Mouse (Mus musculus) embryonic facial prominence, embryonic 11.5 days (tissue): Measurements from ENCODE around the gene Mthfd1l. TPM values are rescaled to one million over a fixed set of nuclear protein-coding genes. Genes with fewer than 3 reads are reported as not detected.

Experiments
- ATAC-seq: fragments of 200-750 bp; cut with Nextera tagmentation; replicated peaks from 2 replicates; pipeline ENCODE4 v1.8.0; 2017; ENCODE audit warnings: low read depth; ENCODE audit not compliant: insufficient number of reproducible peaks, low FRiP score, low TSS enrichment
- DNase-seq: peaks from one replicate; pipeline ENCODE4 v3.0.0-alpha.2; 2015; ENCODE audit warnings: low spot score
- H3K27ac ChIP-seq: fragments of 300-500 bp; sonication (generic); replicated peaks from 2 replicates; pipeline ENCODE4 v1.5.1; 2014; ENCODE audit warnings: mild to moderate bottlenecking, low read depth, low read length, control low read depth
- H3K27me3 ChIP-seq: fragments of 300-500 bp; sonication (generic); 2 replicates; pipeline ENCODE4 v1.6.1; 2014; ENCODE audit warnings: mild to moderate bottlenecking, low read length, moderate library complexity, mixed read lengths; ENCODE audit not compliant: control insufficient read depth, insufficient read depth
- H3K36me3 ChIP-seq: fragments of 300-500 bp; sonication (generic); replicated peaks from 2 replicates; pipeline ENCODE4 v1.6.1; 2014; ENCODE audit warnings: low read depth, mild to moderate bottlenecking, low read length, moderate library complexity, mixed read lengths; ENCODE audit not compliant: control insufficient read depth, insufficient read depth
- H3K4me1 ChIP-seq: fragments of 300-500 bp; sonication (generic); 2 replicates; pipeline ENCODE4 v1.6.1; 2014; ENCODE audit warnings: low read length, mixed read lengths; ENCODE audit not compliant: control insufficient read depth, insufficient read depth
- H3K4me2 ChIP-seq: fragments of 300-500 bp; sonication (generic); 2 replicates; pipeline ENCODE4 v1.6.1; 2014; ENCODE audit warnings: low read depth, mild to moderate bottlenecking, control low read depth, low read length, moderate library complexity
- H3K4me3 ChIP-seq: fragments of 300-500 bp; sonication (generic); 2 replicates; pipeline ENCODE4 v1.5.1; 2014; ENCODE audit warnings: low read depth, low read length, control low read depth
- H3K9ac ChIP-seq: fragments of 300-500 bp; sonication (generic); replicated peaks from 2 replicates; pipeline ENCODE4 v1.6.1; 2014; ENCODE audit warnings: mild to moderate bottlenecking, control low read depth, low read length
- H3K9me3 ChIP-seq: fragments of 300-500 bp; sonication (generic); replicated peaks from 2 replicates; pipeline ENCODE4 v1.6.1; 2016; ENCODE audit warnings: mild to moderate bottlenecking, low read length, inconsistent platforms, mixed read lengths; ENCODE audit not compliant: control insufficient read depth
- WGBS: fragments of 180-500 bp; shearing (Covaris S2); extraction: QIAGEN DNeasy Blood & Tissue Kit; methylation state at CpG from one replicate; pipeline ENCODE4 v1.1.7; 2014; 5-methylcytosine and 5-hydroxymethylcytosine counted together
- polyA plus RNA-seq: library from polyadenylated mRNA; unstranded; fragments of >200 nt; fragmentation: Nextera tagmentation; extraction: Ambion mirVana; gene quantifications from 2 replicates; pipeline ENCODE4 v1.2.1, GENCODE M21; 2014

The Mthfd1l gene
- polyA plus RNA-seq, 1 experiment from 2014 or later, result 13.6 TPM

GRCm38 (mm10) chr10:3941054-3941757 is 31.7 kb upstream of the Mthfd1l start:
- no peaks in the 10 kb centered on the region for H3K27me3 ChIP-seq
- 0 out of 2 replicates have a peak overlapping the region, but pooled peaks have one; percentile 32 for H3K27ac ChIP-seq
- no peaks in the 10 kb centered on the region for H3K9me3 ChIP-seq
- DNase-seq, result peak; percentile 67
- ATAC-seq, result peak; percentile 40; the same call in 1 of the 2 replicates
- H3K4me1 ChIP-seq, result no peaks in the 10 kb centered on the region
- H3K4me2 ChIP-seq, result no peak overlapping the region
- no peak overlapping the region for H3K9ac ChIP-seq
- WGBS, result 22% methylated on average over 11 of the region's 11 CpGs
- no peaks in the 10 kb centered on the region for H3K36me3 ChIP-seq
- H3K4me3 ChIP-seq, result no peak overlapping the region

GRCm38 (mm10) chr10:3942289-3942688 is 30.6 kb upstream of the Mthfd1l start:
- 51% methylated on average over 6 of the region's 6 CpGs for WGBS
- Histone ChIP-seq H3K27ac (no peak overlapping the region), H3K4me1 (no peaks in the 10 kb centered on the region), H3K36me3 (no peaks in the 10 kb centered on the region), H3K4me2 (no peak overlapping the region), H3K4me3 (no peak overlapping the region), H3K9ac (no peak overlapping the region), H3K27me3 (no peaks in the 10 kb centered on the region), H3K9me3 (no peaks in the 10 kb centered on the region)
- no peak for DNase-seq
- no peak for ATAC-seq

GRCm38 (mm10) chr10:3943492-3944395 is 29.2 kb upstream of the Mthfd1l start:
- 35% methylated on average over 10 of the region's 10 CpGs for WGBS

GRCm38 (mm10) chr10:3946871-3947270 is 26.0 kb upstream of the Mthfd1l start:
- no peak overlapping the region for H3K4me2 ChIP-seq
- ATAC-seq (no peak), DNase-seq (no peak)
- no peaks in the 10 kb centered on the region; the same call in 1 of the 2 replicates for H3K36me3 ChIP-seq
- H3K9ac ChIP-seq, result no peak overlapping the region
- no peak overlapping the region for H3K27ac ChIP-seq
- no peaks in the 10 kb centered on the region for H3K4me1 ChIP-seq
- 90% methylated on average over 17 of the region's 17 CpGs for WGBS
- no peaks in the 10 kb centered on the region for H3K9me3 ChIP-seq
- H3K4me3 ChIP-seq, result no peak overlapping the region
- no peaks in the 10 kb centered on the region for H3K27me3 ChIP-seq

More at GRCm38 (mm10) chr10:3943492-3944395, 29.2 kb upstream of the Mthfd1l start:
- no peak overlapping the region for H3K9ac ChIP-seq
- no peak overlapping the region for H3K27ac ChIP-seq
- H3K4me1 ChIP-seq, result no peaks in the 10 kb centered on the region
- H3K36me3 ChIP-seq, result no peaks in the 10 kb centered on the region
- H3K4me3 ChIP-seq, result no peak overlapping the region
- no peaks in the 10 kb centered on the region for H3K9me3 ChIP-seq
- H3K4me2 ChIP-seq, result no peak overlapping the region
- no peaks in the 10 kb centered on the region for H3K27me3 ChIP-seq
- ATAC-seq, result no peak
- DNase-seq, result peak; percentile 87

- no peak for DNase-seq
- ATAC-seq, result no peak
- H3K27me3 ChIP-seq, result no peaks in the 10 kb centered on the region
- H3K4me2 ChIP-seq, result no peak overlapping the region
- H3K9ac ChIP-seq, result no peak overlapping the region
- no peaks in the 10 kb centered on the region for H3K4me1 ChIP-seq
- no peak overlapping the region for H3K4me3 ChIP-seq
- no peaks in the 10 kb centered on the region; the same call in 1 of the 2 replicates for H3K36me3 ChIP-seq
- H3K9me3 ChIP-seq, result no peaks in the 10 kb centered on the region
- no peak overlapping the region for H3K27ac ChIP-seq
- 87% methylated on average over 7 of the region's 7 CpGs for WGBS
Measured at GRCm38 (mm10) chr10:3947346-3947745, 25.6 kb upstream of the Mthfd1l start.

GRCm38 (mm10) chr10:3949306-3949705 is 23.6 kb upstream of the Mthfd1l start:
- Histone ChIP-seq H3K9me3 (no peaks in the 10 kb centered on the region), H3K27me3 (no peaks in the 10 kb centered on the region), H3K9ac (no peak overlapping the region), H3K4me1 (no peaks in the 10 kb centered on the region), H3K27ac (no peak overlapping the region), H3K4me2 (no peak overlapping the region), H3K4me3 (no peak overlapping the region), H3K36me3 (no peaks in the 10 kb centered on the region; the same call in 1 of the 2 replicates)
- ATAC-seq, result no peak
- 88% methylated on average over 6 of the region's 6 CpGs for WGBS
- DNase-seq, result no peak

GRCm38 (mm10) chr10:3956471-3956870 is 16.4 kb upstream of the Mthfd1l start:
- Histone ChIP-seq H3K27ac (no peak overlapping the region), H3K9ac (no peak overlapping the region), H3K27me3 (no peaks in the 10 kb centered on the region), H3K4me2 (no peak overlapping the region), H3K36me3 (peaks cover 2% of the 10 kb centered on the region), H3K4me1 (no peaks in the 10 kb centered on the region), H3K9me3 (no peaks in the 10 kb centered on the region), H3K4me3 (no peak overlapping the region)
- no peak for DNase-seq
- WGBS, result 90% methylated on average over 22 of the region's 22 CpGs
- no peak for ATAC-seq

GRCm38 (mm10) chr10:3958591-3958990 is 14.3 kb upstream of the Mthfd1l start:
- DNase-seq, result no peak
- Histone ChIP-seq H3K36me3 (peaks cover 2% of the 10 kb centered on the region), H3K27ac (no peak overlapping the region), H3K27me3 (no peaks in the 10 kb centered on the region), H3K9me3 (no peaks in the 10 kb centered on the region), H3K4me1 (no peaks in the 10 kb centered on the region), H3K9ac (no peak overlapping the region), H3K4me3 (no peak overlapping the region), H3K4me2 (no peak overlapping the region)
- ATAC-seq, result no peak
- WGBS, result 74% methylated on average over 5 of the region's 5 CpGs
